Mouse (Mus musculus) megakaryocyte, embryonic 14.5 days (primary cell): ENCODE data around the gene Atp2c1. TPM values are rescaled to one million over a fixed set of nuclear protein-coding genes. Genes with fewer than 3 reads are reported as not detected.

Experiments used
- H3K27me3 ChIP-seq: replicated peaks from 2 replicates; pipeline ENCODE3; 2012; ENCODE audit warnings: inconsistent platforms
- H3K36me3 ChIP-seq: replicated peaks from 2 replicates; pipeline ENCODE3; 2012; ENCODE audit warnings: low read length, inconsistent platforms, mixed read lengths
- H3K4me1 ChIP-seq: 2 replicates; pipeline ENCODE4 v1.6.1; 2012; ENCODE audit warnings: inconsistent platforms
- H3K4me3 ChIP-seq: replicated peaks from 2 replicates; pipeline ENCODE3; 2012; ENCODE audit warnings: moderate library complexity, mild to moderate bottlenecking, inconsistent platforms
- H3K9me3 ChIP-seq: 2 replicates; pipeline ENCODE4 v1.6.1; 2012; ENCODE audit warnings: inconsistent platforms
- FLI1 ChIP-seq: IDR thresholded peaks from 2 replicates; pipeline ENCODE4 v1.6.1; 2012; ENCODE audit warnings: low read length, inconsistent platforms, mixed read lengths
- GATA1 ChIP-seq: IDR thresholded peaks from 3 replicates; pipeline ENCODE4 v1.6.1; 2012; ENCODE audit warnings: mixed read lengths, low read length, inconsistent platforms, borderline replicate concordance
- polyA plus RNA-seq: library from polyadenylated mRNA; stranded (reverse); fragments of >175 nt; gene quantifications from 2 replicates; pipeline ENCODE4 v1.2.3, GENCODE M21; 2012; ENCODE audit warnings: low replicate concordance; ENCODE audit not compliant: insufficient read depth

The Atp2c1 gene
- polyA plus RNA-seq, 1 experiment: 4.5 TPM

GRCm38 (mm10) chr9:105536877-105537276 is 9.8 kb upstream of the Atp2c1 start:
- Histone ChIP-seq H3K36me3 (no peaks in the 10 kb centered on the region), H3K4me3 (no peak overlapping the region), H3K27me3 (no peaks in the 10 kb centered on the region), H3K9me3 (peaks cover 3% of the 10 kb centered on the region; the same call in 1 of the 2 replicates), H3K4me1 (peaks cover 47% of the 10 kb centered on the region)
- TF ChIP-seq FLI1 (no peak), GATA1 (no peak)

GRCm38 (mm10) chr9:105525355-105525754 is 1.8 kb downstream of the Atp2c1 start:
- Histone ChIP-seq H3K4me3 (no peak overlapping the region), H3K9me3 (no peaks in the 10 kb centered on the region), H3K36me3 (no peaks in the 10 kb centered on the region), H3K4me1 (peaks cover 63% of the 10 kb centered on the region), H3K27me3 (no peaks in the 10 kb centered on the region)
- TF ChIP-seq FLI1 (no peak), GATA1 (no peak)

- Histone ChIP-seq H3K9me3 (no peaks in the 10 kb centered on the region), H3K36me3 (peaks cover 9% of the 10 kb centered on the region), H3K27me3 (no peaks in the 10 kb centered on the region), H3K4me1 (peaks cover 69% of the 10 kb centered on the region), H3K4me3 (peak overlapping the region; percentile 77)
- no peak for TF ChIP-seq GATA1
- no peak for TF ChIP-seq FLI1
Measured at GRCm38 (mm10) chr9:105523038-105523437, 4.1 kb downstream of the Atp2c1 start.

GRCm38 (mm10) chr9:105522063-105522462 is 5.1 kb downstream of the Atp2c1 start:
- Histone ChIP-seq H3K27me3 (no peaks in the 10 kb centered on the region), H3K9me3 (no peaks in the 10 kb centered on the region), H3K4me1 (peaks cover 71% of the 10 kb centered on the region), H3K36me3 (peaks cover 16% of the 10 kb centered on the region), H3K4me3 (peak overlapping the region; percentile 91)
- TF ChIP-seq FLI1 (no peak), GATA1 (no peak)

GRCm38 (mm10) chr9:105520776-105521552 is 6.2 kb downstream of the Atp2c1 start:
- Histone ChIP-seq H3K36me3 (peaks cover 27% of the 10 kb centered on the region), H3K4me3 (peak overlapping the region; percentile 91), H3K27me3 (no peaks in the 10 kb centered on the region), H3K4me1 (peaks cover 71% of the 10 kb centered on the region), H3K9me3 (no peaks in the 10 kb centered on the region)
- TF ChIP-seq FLI1: no peak
- no peak for TF ChIP-seq GATA1

GRCm38 (mm10) chr9:105519278-105519883 is 7.7 kb downstream of the Atp2c1 start:
- Histone ChIP-seq H3K36me3 (peaks cover 39% of the 10 kb centered on the region), H3K4me3 (peak overlapping the region; percentile 91), H3K4me1 (peaks cover 65% of the 10 kb centered on the region), H3K9me3 (no peaks in the 10 kb centered on the region), H3K27me3 (no peaks in the 10 kb centered on the region)
- TF ChIP-seq GATA1 (no peak), FLI1 (no peak)

- H3K36me3 ChIP-seq: peaks cover 50% of the 10 kb centered on the region
- H3K4me3 ChIP-seq: peak overlapping the region; percentile 67
- H3K9me3 ChIP-seq: no peaks in the 10 kb centered on the region
- TF ChIP-seq FLI1: no peak
- TF ChIP-seq GATA1: no peak
- peaks cover 56% of the 10 kb centered on the region for H3K4me1 ChIP-seq
- no peaks in the 10 kb centered on the region for H3K27me3 ChIP-seq
Measured at GRCm38 (mm10) chr9:105503690-105504089, 23.4 kb downstream of the Atp2c1 start.

- Histone ChIP-seq H3K4me3 (no peak overlapping the region), H3K4me1 (peaks cover 64% of the 10 kb centered on the region), H3K36me3 (peaks cover 52% of the 10 kb centered on the region), H3K9me3 (no peaks in the 10 kb centered on the region), H3K27me3 (no peaks in the 10 kb centered on the region)
- TF ChIP-seq FLI1 (no peak), GATA1 (no peak)
Measured at GRCm38 (mm10) chr9:105502389-105502788, 24.7 kb downstream of the Atp2c1 start.

GRCm38 (mm10) chr9:105495316-105496174 is 31.6 kb downstream of the Atp2c1 start:
- TF ChIP-seq FLI1 (no peak), GATA1 (no peak)
- peaks cover 57% of the 10 kb centered on the region for H3K4me1 ChIP-seq
- H3K4me3 ChIP-seq: peak overlapping the region; percentile 95
- H3K27me3 ChIP-seq: no peaks in the 10 kb centered on the region
- no peaks in the 10 kb centered on the region for H3K9me3 ChIP-seq
- peaks cover 26% of the 10 kb centered on the region for H3K36me3 ChIP-seq
